Mouse (Mus musculus): ENCODE results near the gene Srsf3.
"Not testable (repeated sequence)": the region's sequence is repeated elsewhere in the genome, so short reads cannot be mapped to it uniquely, and the experiment has no call there.

Gene Srsf3

DNA sequence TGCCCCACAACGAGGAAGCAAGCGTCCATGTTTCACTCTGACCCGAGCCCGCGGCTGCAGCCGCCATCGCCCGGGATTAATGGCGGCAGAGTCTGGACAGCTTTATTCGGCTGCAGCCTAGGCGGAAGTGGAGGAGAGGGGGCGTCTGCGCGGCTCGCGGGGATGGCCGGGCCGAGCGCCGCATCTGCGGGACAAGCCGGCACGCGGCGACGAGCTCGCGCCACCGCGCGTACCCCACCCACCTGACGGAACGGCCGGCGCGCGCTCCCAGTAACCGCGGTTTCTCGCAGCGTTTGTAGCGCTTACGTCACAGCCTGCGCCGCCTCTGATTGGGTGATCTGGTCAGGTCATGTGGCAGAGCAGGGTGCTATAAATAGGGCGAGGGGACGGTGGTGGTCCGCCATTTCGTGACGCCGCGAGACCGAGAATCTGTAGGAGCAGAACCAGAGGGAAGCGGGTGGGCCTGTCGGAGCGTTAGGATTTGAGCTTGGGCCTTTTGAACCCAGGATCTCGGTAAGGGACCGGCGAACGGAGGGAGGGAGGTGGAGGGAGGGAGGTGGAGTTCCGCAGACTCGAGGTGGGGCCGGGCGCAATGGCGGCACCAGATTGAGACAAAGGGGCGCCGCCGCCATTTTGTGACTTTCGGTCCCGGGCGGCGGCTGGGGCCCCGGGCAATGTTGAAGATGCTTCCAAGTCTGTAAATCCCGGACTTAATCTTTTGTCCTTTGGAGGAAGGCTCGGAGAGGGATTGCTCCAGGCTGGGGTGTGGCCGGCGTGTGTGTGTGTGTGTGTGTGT is at the start of gene Srsf3:
Srsf3 (plus strand) TSS at position 355 of the 796 bp plus-strand sequence.
- DNase-seq (ENCODE audit: low read depth in 2 of 2, low spot score in 2 of 2): peak; percentile 97 to 98

DNA sequence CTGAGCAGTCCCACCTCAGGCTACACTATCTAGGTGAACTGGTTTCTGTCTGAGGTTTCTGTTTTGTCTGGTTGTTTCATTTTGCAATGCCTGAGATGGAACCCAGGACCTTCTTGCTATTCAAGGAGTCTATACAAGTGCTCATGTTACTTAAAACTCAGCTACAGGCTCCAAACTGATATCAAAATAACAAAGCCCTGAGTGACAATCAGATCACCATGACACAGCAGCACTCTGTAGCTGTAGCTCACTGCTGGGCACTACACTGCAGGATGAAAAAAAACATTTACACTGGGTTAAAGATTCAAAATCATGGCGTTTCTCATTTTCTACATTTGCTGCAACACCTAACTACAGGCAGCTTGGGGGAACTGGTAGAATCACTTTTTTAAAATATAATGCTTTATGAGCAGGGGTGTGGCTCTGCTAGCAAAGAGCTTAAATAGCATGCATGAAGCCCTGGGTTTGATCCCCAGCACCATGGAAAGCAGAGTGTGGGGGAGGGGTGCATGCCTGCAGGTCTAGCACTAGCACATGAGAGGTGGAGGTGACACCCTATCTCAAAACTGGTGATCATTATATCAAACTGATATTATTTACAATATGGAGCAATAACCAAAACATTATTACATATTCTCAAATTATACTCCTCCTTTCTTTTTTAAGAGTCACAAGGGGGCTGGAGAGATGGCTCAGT is 47.6 kb upstream of the Srsf3 start:
- DNase-seq (ENCODE audit: low read depth in 2 of 2, low spot score in 2 of 2): no peak

DNA sequence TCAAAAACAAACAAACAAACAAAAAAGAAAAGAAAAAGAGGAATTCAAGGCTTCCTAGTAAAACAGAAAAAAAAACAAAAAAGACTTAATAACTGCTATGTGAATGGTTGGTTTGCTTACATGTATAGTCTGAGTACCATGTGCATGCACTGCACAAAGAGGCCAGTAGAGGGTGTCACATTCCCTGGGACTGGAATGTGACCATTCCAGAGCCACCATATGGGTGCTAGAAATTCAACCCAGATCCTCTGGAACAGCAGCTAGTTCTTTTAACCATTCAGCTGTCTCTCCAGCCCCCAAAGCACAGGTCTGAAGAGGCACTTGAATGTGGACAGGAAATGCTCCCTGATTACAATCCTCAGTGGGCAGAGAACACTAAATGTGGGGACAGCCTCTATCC is 45.6 kb upstream of the Srsf3 start:
- no peak for DNase-seq (ENCODE audit: low read depth in 2 of 2, low spot score in 2 of 2)

DNA sequence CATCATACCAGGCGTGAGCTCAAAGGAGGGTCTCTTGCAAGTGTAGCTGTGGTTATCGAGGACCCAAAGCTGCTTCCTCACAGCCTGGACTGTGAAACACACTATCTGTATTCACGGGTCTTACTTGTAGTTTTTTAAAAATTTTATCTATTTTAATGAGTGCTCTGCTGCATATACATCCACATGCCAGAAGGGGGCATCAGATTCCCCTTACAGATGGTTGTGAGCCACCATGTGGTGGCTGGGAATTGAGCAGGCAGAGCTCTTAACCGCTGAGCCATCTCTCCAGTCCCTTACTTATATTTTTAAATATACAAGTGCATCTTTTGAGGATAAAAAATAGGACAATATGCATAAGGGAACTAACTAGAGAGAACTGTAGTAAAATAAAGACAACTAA is 44.7 kb upstream of the Srsf3 start:
- DNase-seq (ENCODE audit: low read depth in 2 of 2, low spot score in 2 of 2): peak; percentile 53 to 62

DNA sequence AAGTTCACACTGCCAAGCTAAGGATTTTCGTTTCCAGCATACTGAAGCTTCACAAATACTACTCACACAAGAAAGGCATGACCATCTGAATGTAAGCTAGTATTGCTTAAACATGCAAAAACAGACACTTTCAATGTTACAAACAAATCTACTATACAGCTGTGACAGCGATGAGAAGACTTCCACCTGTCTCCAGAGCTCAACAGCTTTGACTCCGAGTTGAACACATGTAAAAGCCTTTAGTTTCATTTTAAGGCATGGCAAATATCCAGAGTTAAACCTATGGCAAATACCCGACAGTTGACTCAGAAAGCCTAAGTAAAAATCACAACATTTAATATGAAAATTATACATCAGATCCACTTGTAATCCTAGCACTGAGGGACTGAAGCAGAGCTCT is 44.1 kb upstream of the Srsf3 start:
- DNase-seq (ENCODE audit: low read depth in 2 of 2, low spot score in 2 of 2): no peak

DNA sequence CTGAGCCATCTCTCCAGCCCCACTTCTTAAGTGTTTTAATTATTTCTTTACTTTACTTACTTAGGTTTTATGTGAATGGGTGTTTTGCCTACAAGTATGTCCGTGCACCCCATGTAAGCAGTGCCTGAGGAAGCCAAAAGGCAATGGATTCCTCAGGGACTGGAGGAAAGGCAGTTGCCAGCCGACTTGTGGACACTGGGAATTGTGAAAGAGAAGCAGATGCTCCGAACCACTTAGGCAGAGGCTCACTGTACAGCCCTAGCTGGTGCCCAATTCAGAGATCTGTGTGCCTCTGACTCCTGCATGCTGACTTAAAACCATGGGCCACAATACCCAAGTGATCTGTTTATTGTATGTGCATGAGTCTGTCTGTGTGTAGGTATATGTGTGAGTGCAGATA is 43.4 kb upstream of the Srsf3 start:
- no peak for DNase-seq (ENCODE audit: low read depth in 2 of 2, low spot score in 2 of 2)

DNA sequence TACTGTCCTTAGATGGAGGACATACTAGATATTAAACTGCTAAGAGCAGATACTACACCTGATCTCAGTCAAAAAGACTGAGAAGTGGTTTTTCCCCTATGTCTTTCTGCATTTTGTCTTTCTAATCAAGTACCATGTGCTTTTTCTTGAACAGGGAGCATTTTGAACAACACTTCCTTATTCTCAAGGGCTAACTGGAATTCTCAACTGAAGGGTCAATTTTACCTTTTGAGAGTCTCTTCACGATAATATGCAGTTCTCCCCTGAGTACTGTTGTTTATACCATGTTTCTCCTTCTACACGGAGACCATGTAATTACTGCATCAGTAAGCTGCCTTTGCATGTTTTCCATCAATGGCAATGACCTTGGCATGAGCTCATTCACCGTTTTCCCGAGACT is 42.4 kb upstream of the Srsf3 start:
- no peak for DNase-seq (ENCODE audit: low read depth in 2 of 2, low spot score in 2 of 2)

DNA sequence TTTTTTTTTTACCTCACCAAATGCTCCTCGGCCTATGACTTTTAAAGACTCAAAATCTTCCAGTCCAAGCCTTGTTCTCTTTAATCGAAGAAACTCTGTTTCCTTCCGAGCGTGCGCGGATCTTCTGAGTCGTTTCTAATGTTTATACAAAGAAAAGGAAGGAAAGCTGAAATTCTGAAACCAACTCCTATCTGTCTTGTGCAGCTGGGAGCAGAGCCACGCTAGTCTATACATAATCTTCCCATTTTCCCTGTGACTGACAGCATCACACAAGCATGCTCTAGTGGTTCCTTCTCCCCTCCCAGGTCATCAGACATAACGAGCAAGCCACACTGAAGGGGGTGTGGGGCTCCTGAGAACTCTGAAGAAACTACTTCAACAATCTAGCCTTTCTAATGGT is 41.1 kb upstream of the Srsf3 start:
- no peak for DNase-seq (ENCODE audit: low read depth in 2 of 2, low spot score in 2 of 2)

DNA sequence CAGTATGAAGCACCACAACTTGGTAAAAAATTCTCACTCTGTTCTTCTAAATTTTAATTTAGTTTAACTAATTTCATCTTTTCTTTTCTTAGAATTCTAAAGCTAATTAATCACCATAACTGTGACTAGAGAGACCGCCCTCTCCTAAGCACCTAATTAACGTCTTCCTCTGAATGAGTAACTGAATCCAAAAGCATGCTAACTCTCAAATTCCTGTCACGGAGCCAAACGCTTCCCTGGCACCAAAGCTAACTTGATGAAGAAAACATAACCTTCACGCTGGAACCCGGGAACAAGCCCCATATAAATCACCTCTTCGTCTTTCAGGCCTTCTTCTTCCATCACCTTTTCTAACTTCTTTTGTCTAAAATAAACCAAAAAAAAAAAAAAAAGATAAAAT is 40.3 kb upstream of the Srsf3 start:
- no peak for DNase-seq (ENCODE audit: low read depth in 2 of 2, low spot score in 2 of 2)

DNA sequence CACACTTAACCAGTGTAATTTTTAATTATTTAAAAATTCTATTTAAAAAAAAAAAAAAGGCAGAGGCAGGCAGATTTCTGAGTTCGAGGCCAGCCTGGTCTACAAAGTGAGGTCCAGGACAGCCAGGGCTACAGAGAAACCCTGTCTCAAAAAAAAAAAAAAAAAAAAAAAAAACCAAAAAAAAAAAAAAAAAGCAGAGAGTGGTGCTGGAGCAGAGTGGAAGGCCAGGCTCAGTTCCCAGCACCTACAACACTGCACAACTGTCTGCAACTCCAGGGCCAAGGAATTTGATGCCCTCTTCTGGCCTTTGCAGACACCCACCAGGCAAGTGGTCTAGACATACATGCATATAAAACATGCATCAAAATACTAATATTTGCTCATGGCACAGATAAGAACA is 39.4 kb upstream of the Srsf3 start:
- DNase-seq (ENCODE audit: low read depth in 2 of 2, low spot score in 2 of 2): not testable (repeated sequence)

DNA sequence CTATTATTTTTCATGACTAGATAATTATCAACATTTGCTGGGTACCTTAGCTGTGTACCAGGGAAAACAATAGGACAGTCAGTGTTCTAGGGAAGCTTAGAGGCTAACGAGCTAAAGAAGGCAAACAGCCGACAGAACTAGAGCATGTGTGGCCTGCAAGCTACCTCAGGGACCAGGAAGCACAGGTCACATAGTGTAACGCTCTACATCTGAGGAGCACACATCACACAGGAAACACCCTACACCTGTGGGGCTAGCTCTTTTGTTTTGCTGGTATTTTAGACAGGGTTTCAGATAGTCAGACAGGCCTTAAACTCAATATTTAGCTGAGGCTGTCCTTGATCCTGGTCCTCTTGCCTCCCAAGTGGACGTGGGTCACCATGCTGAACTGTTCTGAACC is 37.8 kb upstream of the Srsf3 start:
- no peak for DNase-seq (ENCODE audit: low read depth in 2 of 2, low spot score in 2 of 2)

DNA sequence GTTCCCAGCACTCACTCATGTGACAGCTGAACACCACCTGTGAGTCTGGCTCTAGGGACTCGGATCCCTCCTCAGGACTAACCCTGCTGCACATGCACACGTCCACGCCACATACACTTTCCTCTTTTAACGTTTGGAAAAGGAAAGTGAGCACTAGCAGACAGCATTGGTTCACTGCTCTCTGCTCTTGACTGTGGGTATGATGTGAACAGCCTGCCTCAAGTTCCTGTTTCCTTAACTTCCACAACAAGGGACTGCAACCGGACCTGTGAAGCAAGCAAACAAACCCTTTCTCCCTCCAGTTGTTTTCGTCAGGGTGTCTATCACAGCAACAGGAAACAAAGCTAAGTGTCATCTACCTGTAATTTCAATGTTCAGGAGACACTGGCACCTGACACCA is 32.0 kb upstream of the Srsf3 start:
- DNase-seq (ENCODE audit: low read depth in 2 of 2, low spot score in 2 of 2): no peak

DNA sequence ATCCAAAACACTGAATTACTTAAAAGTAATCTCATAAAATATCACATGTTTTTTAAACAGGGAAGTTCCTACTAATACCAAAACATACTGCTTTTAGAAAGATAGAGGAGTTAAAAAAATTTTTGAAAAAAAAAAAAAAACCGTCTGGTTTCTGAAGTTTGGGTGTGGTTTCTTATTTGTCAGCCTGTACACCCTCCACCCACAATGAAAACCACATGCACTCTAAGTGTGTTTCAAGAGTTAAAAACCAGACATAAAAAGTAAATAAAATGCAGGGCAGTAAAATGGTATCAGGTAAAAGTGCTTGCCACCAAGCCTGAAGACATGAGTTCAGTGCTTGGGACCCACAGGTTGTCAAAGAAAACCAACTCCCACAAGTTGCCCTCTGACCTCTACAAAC is 28.7 kb upstream of the Srsf3 start:
- no peak for DNase-seq (ENCODE audit: low read depth in 2 of 2, low spot score in 2 of 2)

DNA sequence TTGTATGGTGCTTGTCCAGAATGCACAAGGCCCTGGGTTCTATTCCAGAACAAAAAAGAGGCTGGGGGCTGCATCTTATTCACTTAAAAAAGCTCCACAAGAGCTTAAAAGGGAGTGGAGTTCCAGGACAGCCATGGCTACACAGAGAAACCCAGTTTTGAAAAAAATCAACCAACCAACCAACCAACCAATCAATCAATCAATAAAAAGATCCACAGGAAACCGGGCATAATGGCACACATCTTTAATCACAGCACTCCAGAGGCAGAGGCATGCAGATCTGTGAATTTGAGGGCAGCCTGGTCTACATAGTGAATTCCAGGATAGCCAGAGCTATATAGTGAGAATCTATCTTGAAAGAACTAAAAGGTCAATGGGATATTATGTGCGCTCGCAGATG is 27.4 kb upstream of the Srsf3 start:
- no peak for DNase-seq (ENCODE audit: low read depth in 2 of 2, low spot score in 2 of 2)

DNA sequence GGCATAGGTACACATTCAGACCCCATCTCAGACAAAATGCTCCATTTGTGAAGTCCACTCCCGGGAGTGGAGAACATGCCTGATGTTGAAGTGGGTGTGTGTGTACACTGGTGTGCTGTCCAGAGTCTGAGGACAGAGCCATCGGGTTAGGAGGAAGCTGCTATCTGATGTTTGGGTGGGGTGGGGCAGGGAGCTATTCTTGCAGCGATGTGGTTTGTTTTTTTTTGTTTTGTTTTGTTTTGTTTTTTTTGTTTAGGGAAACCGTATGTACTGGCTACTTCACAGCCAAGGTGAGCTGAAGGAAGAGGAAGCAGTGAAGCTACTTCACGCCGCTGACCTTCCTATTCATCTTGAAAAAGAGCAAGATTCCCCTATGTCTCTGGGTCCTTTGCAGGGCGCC is 25.6 kb upstream of the Srsf3 start:
- no peak for DNase-seq (ENCODE audit: low read depth in 2 of 2, low spot score in 2 of 2)

DNA sequence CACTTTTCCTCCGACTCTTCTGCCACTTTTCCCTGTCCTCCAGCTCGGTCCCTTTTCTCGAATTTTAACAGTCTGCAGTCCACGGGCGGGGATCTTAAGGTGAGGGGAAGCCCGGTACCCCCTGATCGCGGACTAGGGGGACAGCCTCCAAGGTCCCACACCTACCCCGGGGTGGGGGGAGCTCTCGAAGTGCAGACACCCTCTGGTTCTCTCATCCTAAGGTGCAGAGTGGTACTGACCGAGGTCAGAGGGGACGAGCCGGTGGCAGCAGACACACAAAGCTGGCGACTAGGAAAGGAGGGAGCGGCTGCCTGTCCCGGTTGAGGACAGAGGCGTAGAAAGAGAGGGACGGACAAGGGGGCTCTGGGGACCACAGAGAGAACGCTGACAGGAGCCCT is 25.2 kb upstream of the Srsf3 start:
- peak; percentile 25 to 28 for DNase-seq (ENCODE audit: low read depth in 2 of 2, low spot score in 2 of 2)

DNA sequence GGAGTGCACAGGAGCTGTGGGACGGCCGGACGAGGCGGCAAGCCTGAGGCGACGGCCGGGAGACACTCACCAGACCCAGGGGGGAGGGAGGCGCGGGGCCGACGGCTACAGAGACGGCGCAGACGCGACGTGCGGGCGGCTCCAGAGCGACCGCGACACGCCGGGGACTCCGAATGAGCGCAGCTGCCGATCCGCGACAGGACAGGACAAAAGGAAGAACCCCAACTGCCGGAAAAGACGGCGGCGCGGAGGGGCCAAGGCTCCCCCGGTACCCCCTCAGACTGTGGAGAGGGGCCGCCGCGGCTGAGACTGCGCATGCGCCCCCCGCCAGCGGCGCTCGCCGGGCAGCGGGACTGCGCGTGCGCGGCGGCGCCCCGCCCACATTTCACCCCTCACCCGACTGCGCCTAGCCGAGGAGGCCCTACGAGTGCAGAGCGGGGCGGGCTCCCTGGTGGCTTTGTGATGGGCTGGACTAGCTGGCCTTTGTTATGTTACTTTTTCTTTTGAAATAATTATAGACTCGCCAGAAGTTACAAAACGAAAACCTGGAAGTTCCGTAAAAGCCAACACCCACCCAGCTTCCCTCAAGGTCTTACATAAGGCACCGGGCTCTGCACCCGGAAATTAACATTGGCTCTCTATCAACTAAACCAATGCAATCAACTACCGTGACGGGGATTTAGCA is 24.6 kb upstream of the Srsf3 start, which contains the start of gene Stk38:
Stk38 (minus strand) TSS at position 355 of the 685 bp plus-strand sequence.
- DNase-seq (ENCODE audit: low read depth in 2 of 2, low spot score in 2 of 2): peak; percentile 93 to 95

DNA sequence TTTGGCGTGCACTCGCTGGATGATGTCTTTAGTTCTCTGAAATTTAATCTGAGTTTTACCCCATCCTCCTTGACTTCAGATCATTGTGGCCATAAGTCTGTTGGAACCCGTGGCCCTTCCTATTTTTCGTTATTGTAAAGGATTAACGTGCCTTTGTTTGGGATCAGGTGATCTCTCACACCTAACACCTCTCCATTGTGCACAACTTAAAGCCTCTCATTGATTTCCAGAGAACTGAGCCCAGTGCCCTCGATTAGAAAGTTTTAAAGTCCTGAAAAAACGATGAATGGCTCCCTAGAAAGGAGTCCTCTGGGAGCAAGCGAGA is 24.1 kb upstream of the Srsf3 start:
- no peak for DNase-seq (ENCODE audit: low read depth in 2 of 2, low spot score in 2 of 2)

DNA sequence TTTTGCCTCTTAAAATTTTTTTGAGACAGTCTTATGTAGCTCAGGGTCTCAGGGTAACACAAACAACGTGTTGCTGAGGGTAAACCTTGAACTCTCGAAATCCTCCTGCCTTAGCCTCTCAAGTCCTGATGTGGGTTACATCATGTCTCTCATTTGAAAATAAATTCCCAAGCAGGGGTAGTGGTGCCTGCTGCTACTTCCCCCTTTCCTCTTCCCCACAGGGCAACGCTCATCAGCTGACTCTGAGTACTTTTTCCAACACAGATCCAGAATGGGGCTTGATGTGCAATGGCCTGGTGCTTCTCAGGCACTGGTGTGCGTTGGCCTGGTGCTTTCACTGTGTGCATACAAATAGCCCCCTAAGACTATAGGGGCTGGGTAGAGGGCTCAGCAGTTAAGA is 23.2 kb upstream of the Srsf3 start:
- no peak for DNase-seq (ENCODE audit: low read depth in 2 of 2, low spot score in 2 of 2)

DNA sequence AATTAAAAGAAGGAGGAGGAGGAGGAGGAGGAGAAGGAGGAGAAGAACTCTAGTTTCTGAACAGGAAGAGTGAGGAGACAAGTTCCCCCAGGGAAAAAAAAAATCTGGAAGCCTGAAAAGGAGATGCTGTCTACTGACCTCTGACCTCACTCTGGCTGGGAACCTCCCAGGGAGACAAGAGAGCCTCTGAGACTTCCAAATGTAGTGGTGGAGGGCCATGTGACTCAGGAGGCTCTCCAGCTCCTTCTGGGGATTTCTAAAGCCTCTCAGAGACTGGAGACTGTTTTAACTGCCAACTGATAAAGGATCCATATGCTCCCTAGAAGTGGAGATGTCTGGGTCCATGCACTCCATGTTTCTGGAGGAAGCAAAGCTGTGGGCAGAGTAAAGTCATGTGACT is 18.2 kb upstream of the Srsf3 start:
- DNase-seq (ENCODE audit: low read depth in 2 of 2, low spot score in 2 of 2): no peak

DNA sequence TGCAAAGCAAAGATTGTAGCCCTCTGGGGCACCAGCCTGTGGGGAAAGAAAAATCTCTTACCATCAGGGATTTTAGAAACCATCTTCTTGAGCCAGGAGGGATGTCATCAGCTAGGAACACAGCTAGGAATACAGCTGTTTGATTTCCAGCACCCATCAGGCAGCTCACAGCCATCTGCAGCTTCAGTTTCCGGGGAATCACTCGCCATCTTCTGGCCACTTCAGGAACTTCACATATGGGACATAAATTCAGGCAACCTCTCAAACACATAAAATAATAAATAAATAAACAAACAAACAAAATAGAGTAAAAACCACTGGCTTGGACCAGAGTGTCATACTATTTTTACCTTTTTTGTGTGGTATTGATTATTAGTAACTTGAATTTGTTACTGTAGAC is 16.8 kb upstream of the Srsf3 start:
- peak; percentile 57 to 79 for DNase-seq (ENCODE audit: low read depth in 2 of 2, low spot score in 2 of 2)

DNA sequence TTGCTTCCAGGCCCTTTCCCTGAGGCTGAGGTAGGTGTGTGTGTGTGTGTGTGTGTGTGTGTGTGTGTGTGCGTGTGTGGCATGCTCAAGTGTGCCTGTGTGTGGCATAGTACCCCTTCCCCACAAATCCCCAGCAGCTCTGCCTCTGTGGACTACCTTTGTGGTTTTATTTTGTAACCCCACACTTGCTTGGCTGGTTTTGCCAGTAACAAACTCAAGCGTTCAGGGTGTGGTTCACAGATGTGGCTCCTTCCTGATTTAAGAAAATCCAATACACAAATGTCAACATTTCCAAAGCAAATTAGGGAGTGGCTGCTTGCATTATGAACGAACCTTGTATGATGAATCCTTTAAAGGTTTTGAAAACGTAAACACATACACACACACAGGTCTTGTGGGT is 15.7 kb upstream of the Srsf3 start:
- DNase-seq (ENCODE audit: low read depth in 2 of 2, low spot score in 2 of 2): no peak
